Mouse (Mus musculus) regulatory T cell (primary cell): ENCODE data around the gene Sin3b.

Source experiments
- in situ Hi-C: fragments of 300-600 bp; cut with MboI, MseI; formaldehyde crosslinking; loops from one replicate; pipeline ENCODE4 v1.15.1; 2025; ENCODE audit warnings: high pct_unique_total_duplicates

Gene Sin3b

DNA sequence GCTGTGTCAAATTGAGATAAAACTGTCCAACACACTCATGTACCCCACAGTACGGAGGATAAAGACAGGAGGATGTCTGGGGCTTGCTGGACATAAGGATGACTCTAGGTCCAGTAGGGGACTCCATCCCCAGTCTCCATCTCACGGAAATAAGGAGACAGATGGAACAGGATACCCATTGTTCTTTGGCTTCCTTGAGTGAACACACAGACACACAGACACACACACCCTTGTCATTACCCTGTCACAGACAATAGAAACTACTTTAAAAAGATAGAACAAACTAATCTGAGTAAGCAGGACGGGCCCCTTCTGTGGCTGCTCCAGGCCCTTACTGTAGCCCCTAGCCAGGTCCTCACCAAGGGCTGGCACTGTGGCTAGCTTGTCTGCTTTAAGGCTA is 29.2 kb downstream of the Sin3b start:
- in situ Hi-C loops = no loop called here

DNA sequence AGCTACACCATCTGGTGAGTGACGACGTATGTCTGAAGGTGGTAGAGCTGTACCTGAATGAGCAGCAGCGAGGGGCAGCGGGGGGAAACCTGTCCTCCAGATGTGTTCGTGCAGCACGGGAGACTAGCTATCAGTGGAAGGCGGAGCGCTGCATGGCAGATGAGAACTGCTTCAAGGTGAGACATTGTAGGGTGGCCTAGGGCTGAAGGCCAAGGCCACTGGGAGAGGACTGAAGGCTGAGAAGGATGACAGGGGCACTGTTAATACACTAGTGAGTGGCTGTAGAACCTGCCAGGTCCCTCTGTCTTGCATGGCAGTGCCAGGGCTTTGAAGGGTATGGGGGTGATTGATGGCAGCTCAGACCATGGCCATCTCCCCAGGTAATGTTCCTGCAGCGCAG is 30.1 kb downstream of the Sin3b start:
- in situ Hi-C loops = no loop called here

DNA sequence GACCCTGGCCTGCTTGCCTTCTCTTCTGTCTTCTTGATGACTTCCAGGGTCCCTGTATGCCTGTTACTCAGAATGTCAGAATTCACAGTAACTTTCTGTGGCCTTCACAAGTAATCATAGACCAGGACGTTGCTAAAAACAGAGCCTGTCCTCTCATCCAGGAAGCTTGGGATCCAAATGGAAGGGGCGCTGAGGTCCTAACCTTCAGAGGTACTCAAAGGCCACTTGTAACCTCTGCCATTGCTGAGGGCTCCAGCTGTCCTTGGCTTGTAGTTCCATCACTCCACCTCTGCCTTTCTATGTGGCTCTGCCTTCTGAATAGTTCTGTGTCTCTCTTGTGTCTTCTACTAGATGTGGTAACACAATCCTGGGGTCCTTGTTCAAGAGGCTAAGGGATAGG is 30.7 kb downstream of the Sin3b start:
- in situ Hi-C loops = no loop called here

DNA sequence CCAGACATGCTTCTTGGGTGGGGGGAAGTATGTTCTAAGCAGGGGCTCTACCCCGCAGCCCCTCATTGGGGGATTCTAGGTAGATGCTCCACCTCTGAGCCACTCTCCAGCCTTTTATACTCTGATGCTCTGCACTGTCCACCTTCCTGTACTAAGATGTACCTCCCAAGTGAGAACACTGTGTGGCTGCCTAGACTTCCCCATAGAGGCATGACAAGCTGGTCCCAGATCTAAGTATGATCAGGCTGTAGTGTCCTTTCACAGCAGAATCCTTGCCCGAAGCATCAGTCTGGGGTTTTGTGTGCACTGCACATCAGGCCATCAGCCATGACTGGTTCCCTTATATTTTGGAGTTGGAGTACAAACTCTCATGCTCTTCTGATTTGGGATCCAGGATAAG is 32.9 kb downstream of the Sin3b start:
- in situ Hi-C loops = no loop called here

DNA sequence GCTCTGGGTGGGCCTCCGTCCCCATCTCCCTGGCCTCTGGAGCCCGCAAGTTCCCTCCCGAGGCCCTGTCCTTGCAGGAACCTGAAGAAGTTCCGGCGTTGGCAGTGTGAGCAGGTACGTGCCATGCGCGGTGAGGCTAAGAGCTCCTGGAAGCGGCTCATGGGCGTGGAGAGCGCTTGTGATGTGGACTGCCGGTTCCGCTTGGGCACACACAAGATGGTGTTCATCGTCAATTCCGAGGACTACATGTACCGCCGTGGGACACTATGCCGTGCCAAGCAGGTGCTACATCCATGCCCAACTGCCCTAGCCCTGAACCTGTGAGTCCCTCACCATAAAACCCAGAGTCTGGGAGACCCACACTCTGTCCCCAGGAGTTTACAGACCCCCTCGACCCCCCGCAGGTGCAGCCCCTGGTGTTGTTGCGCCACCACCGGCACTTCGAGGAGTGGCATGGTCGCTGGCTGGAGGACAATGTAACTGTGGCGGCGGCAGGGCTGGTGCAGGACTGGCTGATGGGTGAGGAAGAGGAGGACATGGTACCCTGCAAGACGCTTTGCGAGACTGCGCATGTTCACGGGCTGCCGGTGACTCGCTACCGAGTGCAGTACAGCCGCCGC is 33.8 kb downstream of the Sin3b start:
- in situ Hi-C loops = no loop called here

DNA sequence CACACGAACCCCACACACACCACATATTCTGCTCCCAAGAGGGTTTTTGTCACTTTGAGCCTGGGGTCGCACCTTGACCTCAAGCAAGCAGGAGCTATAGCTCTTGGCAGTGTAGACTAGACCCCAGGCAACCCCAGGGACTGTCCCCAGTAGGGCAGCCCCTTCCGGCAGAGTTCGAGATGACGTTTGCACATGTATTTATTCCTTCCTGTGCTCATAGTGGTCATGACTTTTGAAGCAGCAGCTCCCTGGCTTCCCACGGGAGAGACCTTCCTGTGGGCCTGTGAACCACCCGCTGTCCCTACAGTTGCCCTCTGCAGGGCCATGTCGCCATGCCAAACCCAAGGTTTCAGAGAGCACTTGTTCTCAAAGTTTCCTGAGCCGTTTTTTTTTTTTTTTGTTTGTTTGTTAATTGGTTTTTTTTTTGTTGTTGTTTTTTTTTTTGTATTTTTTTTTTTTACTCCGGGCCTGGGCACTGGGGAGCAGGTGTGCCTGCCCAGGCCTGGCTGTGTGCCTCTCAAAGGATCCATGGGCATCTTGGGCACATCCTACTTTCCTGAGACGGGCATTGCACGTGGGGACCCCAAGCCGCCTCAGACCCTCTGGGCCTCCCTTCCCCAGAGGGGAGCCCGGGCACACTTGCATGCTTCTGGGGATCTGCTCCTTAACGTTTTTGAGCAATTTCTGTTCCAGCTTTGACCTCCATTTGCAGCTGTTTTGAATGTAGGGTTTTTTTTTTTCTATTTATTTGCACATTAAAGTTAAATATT is 34.5 kb downstream of the Sin3b start:
- in situ Hi-C loops = no loop called here

DNA sequence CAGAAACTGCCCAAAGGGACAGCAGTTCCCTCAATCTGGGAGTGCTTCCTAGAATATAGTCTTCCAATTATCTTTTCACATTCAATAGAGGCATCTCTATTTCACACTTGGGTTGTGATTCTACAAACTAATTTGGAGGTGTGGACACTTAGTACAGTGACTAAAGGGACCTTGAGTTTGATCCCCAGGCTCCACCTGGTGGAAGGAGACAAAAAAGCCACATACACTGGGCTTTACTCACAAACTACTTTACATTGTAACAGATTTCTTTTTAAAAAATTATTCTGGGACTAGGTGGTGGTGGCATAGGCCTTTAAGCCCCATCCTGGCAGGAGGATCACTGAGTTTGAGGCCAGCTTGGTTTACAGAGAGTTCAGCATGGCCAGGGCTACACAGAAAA is 35.2 kb downstream of the Sin3b start:
- in situ Hi-C loops = no loop called here

DNA sequence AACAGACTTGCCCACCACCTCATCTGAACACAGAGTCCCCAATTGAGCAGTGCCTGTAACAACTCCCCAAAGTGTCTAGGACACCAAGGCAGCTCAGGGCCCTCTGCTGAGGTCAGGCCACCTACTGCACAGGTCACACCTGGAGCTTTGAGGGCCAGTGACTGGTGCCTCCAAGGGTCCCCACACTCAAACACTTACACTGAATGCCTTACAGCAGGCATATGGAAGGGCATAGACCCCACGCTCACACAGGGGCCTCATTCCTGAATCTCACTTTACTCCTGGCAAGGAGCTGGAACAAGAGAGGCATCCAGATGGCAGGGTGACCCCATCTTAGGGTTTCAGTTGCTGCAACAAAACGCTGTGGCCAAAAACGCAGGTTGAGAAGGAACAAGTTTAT is 37.1 kb downstream of the Sin3b start:
- in situ Hi-C loops = no loop called here

DNA sequence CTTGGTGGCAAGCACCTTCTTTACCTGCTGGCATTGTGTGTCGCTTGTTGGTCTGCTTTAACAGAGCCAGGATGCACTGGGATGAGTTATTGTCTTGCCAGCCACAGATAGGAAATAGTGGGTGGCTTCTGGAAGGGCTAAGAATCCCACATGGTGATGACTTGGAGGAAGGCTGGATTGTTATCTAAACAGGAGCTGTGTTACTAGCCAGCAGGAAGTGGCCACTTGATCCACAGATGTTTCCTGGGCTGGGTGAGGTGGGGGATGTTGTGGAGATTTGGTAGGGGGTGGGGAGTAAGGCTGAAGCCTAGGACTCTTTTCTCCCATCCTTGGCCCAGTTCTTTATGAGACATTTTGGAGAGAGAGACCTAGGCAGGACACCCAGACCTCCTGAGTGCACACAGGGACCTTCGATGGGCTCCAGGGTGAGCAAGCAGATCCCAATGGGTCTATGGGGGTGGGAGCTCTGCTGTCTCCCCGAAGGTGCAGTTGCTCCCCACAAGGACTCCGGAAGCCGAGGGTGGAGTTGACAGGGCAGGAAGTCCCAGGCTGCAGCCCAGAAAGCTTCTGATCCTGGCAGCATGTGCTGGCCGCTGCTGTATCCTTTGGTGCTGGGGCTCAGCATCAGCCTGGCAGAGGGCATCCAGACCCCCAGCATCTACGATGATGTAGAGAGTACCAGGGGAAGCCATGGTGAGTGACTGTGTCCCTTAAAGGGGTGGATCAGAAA is 38.4 kb downstream of the Sin3b start, which contains the start of gene F2rl3:
Gene F2rl3 (plus strand): TSS at position 559 of the 730 bp plus-strand sequence.
- in situ Hi-C loops = no loop called here

DNA sequence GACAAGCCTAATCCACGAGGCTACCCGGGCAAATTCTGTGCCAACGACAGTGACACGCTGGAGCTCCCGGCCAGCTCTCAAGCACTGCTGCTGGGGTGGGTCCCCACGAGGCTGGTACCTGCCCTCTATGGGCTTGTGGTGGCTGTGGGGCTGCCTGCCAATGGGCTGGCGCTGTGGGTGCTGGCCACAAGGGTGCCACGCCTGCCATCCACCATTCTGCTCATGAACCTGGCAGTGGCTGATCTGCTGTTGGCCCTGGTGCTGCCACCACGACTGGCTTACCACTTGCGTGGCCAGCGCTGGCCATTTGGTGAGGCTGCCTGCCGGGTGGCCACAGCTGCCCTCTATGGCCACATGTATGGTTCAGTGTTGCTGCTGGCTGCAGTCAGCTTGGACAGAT is 39.2 kb downstream of the Sin3b start:
- in situ Hi-C loops = no loop called here

DNA sequence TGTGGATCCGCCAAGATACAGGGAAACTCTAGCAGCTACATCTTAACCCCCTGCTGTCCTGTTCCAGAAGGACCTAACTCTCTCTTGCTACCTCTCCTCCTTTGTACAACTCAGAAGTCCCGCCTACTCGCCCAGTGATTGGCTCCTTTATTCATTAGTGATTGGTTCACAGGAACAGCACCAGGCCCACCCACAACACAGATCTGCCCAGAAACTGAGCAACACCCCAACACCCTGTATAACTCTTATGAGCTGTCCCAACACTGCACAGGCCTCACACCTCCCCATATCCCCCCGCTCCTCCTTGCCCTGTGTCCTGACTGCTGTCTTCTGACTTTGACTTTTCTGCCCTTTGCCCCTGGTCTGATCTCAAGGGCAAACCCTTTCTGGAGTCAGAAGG is 42.6 kb downstream of the Sin3b start:
- in situ Hi-C loops = no loop called here

DNA sequence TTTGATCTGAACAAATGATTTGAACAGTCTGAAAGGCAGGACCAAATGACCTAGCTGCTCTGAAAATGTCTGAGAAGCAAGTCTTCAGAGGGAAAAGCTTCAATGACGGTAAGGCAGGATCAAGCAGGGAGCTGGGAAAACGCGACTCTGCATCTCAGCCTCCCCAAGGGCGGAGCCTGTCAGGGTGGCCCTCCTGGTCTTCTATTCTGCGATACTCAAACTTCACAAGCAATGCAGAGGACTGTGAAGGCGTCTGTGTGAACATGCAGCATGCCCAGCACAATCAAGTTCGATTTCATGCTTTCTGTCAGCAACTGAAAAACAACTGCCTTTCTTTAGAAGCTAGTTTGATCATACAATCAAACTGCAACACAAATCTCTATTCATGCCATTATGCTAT is 43.7 kb downstream of the Sin3b start:
- in situ Hi-C loops = no loop called here

DNA sequence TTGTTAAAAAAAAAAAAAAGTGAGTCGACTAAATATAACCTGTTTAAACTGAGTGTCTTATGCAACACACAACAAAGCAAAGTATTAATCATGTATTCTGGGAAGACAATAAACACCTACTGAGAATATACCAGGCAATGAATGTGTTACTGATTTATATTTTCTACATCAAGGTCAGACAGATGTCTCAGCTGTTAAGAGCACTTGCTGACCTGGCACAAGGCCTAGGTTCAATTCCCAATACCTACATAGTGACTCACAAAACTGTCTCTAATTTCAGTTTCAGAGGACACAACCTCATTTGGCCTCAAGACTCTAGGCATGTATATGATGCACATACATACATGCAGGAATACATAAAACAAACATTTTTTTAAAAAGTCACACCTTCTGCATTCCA is 54.7 kb downstream of the Sin3b start:
- in situ Hi-C loops = no loop called here

DNA sequence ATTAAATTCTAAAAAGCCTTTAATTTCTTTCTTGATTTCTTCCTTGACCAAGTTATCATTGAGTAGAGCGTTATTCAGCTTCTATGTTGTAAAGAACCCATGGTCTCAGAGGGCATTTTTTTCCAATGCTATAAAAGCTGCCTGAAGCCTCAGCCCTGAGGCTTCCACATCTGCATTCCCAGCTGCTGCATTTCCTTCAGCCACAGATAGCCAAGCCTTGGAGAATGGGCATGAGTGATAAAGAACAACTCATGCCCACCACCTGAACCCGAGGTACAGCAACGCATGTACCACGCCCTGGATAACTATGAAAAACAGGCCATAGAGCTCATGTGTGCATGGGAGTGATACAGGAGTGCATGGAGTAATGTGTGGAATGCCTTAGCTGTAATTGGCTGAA is 57.6 kb downstream of the Sin3b start:
- in situ Hi-C loops = no loop called here

DNA sequence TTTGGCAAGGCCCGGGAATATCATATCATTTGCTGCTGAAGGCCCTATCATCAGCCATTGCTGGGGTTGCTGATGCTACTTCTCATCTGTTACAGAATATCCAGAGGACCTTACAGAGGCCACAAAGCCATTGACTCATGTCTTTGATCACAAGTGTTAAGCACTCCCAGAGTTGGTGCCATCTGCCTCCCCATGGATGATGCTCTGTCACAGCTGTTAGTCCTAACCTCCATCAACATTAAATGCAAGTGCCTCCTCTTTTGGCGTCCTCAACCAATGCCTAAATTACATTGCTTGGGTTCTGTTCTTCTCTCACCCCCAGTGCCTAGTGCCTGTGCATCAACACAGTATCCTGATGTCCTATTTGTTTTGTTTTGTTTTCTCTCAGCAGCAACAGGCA is 78.5 kb downstream of the Sin3b start:
- in situ Hi-C loops = no loop called here
